Mouse (Mus musculus) right cerebral cortex, postnatal 25 days (tissue): ENCODE data around the gene Bcas3.
"Not testable (repeated sequence)": the region's sequence is repeated elsewhere in the genome, so short reads cannot be mapped to it uniquely, and the experiment has no call there.

ENCODE experiments used
- DNase-seq: peaks from one replicate; pipeline ENCODE4 v3.0.0; 2022

Gene Bcas3

DNA sequence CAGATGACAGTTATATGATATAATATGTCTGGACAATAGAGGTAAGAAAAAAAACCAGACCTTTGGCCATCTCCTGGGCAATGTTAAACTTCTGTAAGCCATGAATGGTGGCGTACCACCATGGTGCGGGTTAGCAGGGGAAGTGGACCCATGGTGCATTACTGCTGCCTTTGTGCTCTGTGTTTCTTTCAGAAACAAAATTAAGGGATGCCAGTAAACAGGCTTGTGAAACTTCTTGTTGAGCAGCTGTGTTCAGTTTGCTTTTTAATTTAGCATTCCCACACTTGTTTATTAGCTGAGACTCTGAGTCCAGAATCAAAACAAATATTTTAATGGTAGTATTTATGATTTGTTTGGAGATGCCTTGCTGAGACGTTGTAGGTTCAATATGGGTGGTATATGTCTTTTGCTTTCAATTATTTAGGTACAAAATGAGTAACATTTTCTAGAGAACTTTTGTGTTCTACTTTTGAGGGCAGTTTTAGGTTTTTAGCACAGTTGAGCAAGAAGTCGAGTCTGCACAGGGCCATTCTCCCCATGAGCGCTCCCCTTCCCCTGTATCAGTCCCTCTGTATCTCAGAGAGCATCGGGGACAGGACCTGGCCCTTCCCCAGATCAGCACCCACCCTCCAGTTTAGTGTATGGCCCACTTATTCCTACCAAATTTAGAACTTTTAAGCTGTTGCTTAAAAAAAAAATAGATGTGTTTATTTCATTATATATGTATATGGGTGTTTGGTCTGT, 132.4 kb downstream of the Bcas3 start:
- DNase-seq = no peak

GRCm38 (mm10) chr11:85487501-85487900, 134.5 kb downstream of the Bcas3 start:
- DNase-seq = no peak

DNA sequence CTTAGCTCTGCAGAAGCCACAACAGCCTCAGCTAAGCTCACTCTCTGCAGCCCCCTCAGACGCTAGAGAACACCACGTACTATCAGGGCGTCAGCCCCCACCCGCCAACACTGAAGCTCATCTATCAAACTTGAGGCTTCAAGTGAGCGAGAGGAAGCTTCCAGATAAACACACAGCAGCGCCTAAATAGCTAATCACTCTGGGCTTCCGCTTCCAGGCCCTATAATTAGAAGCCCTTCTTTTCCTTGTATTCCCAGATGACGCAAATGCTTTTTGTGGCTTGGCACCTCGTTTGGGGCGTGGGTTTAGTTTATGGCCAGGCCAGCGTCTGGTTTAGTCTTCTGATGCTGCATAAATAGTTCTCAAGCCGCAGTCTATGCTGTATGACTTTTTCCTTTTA, 139.3 kb downstream of the Bcas3 start:
- DNase-seq = peak; percentile 71

GRCm38 (mm10) chr11:85492666-85493065, 139.7 kb downstream of the Bcas3 start:
- no peak for DNase-seq

DNA sequence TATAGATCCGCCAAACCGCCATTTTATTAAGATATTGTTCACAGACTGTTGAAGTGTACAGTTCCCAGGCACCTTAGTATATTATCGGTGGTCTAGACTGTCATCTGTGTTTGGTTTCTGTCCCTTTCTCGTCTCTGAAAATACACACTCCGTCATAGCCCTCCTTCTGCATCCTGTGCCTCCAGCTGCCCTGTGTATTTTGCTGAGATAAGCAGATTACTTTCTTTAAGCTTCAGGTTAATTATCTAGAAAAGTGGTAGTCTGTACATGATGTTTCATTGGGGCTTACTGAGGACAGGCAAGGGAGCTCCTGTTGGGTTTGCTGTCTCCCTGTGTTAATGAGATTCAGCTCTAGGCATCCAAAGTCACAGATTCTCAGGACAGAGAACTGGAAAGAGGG, 146.6 kb downstream of the Bcas3 start:
- no peak for DNase-seq

DNA sequence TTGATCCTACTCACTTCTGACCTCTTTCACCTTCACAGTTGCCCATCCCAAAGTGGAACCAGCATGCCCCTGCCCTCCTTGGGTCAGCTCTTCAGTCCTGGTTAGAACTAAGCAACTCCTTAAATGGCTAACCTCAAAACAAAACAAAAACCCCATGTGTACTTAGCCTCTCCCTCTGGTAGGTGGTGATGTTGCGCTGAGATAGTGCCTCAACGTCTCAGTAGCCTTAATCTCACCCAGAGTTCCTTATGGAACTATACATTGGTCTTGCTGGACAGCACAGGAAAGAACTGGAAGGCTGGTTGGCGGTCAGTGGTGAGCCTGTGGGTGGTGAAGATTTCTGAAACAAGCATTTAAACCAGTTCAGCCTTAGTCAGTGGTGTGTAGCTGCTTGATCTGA, 149.1 kb downstream of the Bcas3 start:
- DNase-seq = no peak

DNA sequence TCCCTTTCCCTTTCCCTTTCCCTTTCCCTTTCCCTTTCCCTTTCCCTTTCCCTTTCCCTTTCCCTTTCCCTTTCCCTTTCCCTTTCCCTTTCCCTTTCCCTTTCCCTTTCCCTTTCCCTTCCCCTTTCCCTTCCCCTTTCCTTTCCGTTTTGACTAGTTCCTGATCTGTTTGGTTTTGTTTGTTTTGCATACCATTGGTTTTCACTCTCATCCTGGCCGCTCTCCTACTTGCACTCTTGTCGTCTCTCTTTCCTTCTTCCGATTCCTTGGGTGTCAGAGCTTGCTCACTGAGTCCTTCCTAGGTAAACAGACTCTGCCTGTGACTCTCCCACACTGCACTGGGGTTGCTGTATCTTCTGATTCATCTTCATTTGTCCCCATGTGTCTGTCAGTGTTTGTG, 151.8 kb downstream of the Bcas3 start:
- DNase-seq = not testable (repeated sequence)

DNA sequence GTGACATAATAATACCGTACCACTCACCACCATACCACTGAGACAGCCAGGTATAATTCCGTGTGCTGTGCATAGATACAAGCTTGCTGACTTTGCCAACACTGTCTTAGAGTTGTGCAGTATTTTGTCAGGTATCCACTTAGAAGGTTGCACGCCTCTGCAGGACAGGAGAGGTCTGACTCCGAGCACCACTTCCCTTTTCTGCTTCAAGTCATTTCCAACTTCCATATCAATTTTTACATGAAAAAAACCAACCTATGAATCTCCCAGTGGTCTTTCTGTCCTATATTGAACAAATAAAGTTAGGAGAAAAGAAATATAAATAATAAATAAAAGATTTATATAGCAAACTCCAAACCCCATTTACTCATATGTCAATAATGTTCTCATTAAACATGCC, 152.8 kb downstream of the Bcas3 start:
- no peak for DNase-seq

GRCm38 (mm10) chr11:85509334-85509733, 156.4 kb downstream of the Bcas3 start:
- no peak for DNase-seq

DNA sequence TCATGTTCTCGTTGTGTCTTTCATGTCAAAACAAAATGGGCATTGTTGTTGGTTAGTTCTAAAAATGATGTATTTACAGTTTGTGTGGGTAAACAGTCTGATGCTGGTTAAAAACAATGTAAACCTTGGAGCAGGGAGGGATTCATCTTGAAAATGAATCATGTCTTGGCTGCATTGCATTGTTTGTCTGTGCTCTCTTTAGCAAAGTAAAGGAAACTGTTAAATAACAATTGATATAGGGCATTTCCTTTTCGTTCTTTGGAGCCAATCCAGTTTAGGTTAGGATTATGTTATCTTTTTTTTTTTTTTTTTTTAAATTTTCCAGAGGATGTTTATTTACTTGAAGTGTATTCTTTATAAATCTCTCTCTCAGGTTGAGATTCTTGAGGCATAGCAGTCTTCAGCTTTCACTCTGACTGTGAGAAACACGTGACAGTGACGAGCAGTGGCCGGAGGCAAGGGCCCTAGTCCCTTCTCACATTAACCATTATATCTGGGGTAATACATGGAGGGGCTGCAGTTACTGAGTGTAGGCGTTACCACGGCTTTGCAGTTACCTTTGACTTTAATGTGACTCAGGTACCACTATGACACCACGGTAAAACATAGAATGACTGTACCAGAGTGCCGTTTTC, 158.4 kb downstream of the Bcas3 start:
- DNase-seq = no peak

- DNase-seq = no peak
Measured at GRCm38 (mm10) chr11:85516724-85517123, 163.8 kb downstream of the Bcas3 start.

- DNase-seq = no peak
Measured at GRCm38 (mm10) chr11:85518025-85518756, 165.2 kb downstream of the Bcas3 start.

- DNase-seq = no peak
Measured at GRCm38 (mm10) chr11:85520236-85520635, 167.3 kb downstream of the Bcas3 start.

DNA sequence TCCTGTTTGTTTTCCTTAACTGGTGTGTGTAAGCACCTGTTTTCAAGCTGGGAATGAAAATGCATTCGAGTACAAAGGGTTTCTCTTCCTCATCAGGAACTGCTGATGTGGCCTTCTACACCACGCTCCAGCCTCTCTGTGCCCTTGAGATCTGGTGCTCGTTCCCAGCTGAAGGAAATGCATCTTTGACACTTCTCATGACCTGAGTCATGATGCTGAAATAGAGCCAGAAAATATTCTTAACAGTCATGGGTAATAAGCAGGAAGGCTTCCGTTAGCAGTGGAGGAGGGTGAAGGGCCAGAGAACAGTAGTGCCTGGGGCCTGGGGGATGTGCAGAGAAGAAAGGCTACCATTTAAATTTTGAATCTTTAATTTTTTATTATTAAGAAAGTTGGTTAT, 168.0 kb downstream of the Bcas3 start:
- no peak for DNase-seq

GRCm38 (mm10) chr11:85523646-85524045, 170.7 kb downstream of the Bcas3 start:
- no peak for DNase-seq

DNA sequence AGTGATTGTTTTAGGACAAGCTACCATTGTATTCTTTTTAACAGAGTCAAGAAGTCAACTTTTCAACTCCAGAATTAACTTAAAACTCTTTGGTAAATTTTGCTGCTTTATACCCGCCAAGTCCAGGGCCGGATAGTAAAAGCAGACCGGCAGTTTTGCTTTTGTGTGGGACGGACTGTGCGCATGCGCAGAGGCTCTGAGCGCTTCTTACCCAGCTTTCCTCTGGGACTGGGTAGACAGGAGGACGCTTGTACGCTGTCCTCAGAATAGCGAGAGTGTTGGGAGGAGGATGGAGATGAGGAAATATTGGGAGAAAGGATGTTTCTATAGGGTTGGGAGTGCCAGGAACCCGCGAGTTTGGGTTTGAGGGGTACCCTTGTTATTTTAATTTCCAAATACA, 171.2 kb downstream of the Bcas3 start:
- peak; percentile 52 for DNase-seq

GRCm38 (mm10) chr11:85524841-85525500, 172.0 kb downstream of the Bcas3 start:
- DNase-seq = peak; percentile 31

DNA sequence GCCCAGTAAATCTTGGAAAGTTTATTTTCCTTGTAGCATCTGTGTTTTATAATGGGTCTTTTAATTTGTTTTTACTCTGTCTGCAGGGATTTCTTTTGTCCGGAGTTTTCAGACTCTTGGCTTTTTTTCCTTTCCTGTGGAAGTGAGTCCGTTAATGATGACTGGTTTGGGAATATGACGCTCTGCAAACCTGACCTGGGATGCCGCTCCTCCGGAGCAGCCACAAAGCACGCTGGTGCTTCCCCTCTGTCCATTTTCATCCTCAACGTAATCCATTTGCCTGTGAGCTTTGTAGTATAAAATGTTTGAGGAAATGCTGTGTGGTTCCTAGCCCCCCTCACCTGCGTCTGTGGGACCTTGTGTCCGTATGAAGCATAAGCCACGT, 172.5 kb downstream of the Bcas3 start:
- DNase-seq = no peak

DNA sequence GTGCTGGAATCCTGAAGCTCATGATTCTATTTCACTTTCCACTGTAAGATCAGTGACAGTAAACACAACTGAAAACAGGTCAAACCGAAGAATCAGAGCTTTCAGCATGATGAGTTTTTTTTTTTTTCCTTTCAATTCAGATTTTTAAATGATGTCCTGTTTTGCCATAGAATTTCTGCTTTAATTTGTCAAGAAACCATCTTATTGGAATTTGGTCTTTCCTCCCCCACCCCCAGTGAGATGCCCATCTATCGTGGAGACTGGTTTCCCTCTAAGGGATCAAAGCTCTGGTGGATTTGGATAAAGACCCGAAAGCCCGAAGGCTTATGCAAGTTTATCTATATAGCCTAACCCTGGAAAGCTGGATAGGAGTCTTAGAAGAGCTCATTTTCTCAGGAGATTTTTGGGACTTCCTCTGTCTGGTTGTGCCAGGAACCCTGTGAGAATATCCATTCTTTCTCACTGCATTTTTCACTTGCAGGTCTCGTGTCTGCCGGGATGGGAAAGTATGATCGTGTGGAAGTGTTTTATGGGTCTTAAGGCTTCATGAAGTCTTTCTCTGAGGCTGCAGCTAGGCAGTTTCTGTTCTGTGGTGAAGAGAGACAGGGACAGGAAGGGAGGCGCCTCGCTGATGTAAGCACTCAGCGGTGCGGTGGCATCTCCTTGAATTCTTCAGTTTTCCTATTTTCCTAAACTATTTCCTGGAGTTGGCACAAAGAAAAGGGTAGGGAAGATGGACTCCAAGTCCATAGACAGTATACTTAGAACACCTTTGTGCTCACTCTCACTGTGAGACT, 173.2 kb downstream of the Bcas3 start:
- no peak for DNase-seq

DNA sequence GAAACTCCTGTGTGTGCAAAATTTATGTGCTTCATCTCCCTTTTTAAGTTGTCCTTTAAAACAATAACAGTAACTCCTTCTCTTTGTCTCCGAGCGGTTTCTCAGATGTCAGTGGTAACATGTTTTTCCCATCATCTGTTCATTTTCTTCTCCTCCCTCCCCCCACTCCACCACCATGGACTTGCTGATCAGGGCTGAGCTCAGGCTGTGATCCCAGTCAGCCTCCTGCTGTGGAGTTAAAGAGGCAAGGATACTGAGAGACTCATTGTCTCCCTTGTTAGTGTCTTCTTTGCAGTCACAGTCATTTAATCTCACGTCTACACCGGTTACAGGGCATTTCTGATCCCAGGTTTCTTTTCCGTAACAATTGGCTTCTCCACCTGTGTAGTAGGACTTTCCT, 174.3 kb downstream of the Bcas3 start:
- no peak for DNase-seq

- DNase-seq = no peak
Measured at GRCm38 (mm10) chr11:85529531-85530285, 176.7 kb downstream of the Bcas3 start.

- DNase-seq = no peak
Measured at GRCm38 (mm10) chr11:85540989-85541388, 188.0 kb downstream of the Bcas3 start.
